Mouse (Mus musculus) testis, adult 2 months (tissue): ENCODE data around the gene Cul3.

Experiments
- CTCF ChIP-seq: fragments of 200-500 bp; IDR thresholded peaks from 2 replicates; pipeline ENCODE4 v1.5.1; 2012; ENCODE audit warnings: low read depth, mild to moderate bottlenecking, inconsistent platforms, low read length, moderate library complexity; ENCODE audit not compliant: control insufficient read depth, insufficient read depth, insufficient replicate concordance
- POLR2A ChIP-seq: fragments of 200-500 bp; IDR thresholded peaks from 2 replicates; pipeline ENCODE4 v1.6.1; 2012; ENCODE audit warnings: low read depth, mild to moderate bottlenecking, inconsistent platforms, low read length, moderate library complexity; ENCODE audit not compliant: control insufficient read depth

- no peak for TF ChIP-seq POLR2A
- no peak for TF ChIP-seq CTCF
These were observed 119.1 kb downstream of the Cul3 start for GRCm38 (mm10) chr1:80221151-80221550.
